Mouse (Mus musculus) ES-CJ7 (cell line): Measurements from ENCODE around the gene Rrad.
"Not testable (repeated sequence)": the region's sequence is repeated elsewhere in the genome, so short reads cannot be mapped to it uniquely, and the experiment has no call there.

Experiments
- DNase-seq: peaks from one replicate; pipeline ENCODE4 v3.0.0; 2011; ENCODE audit warnings: low read depth, low spot score

Gene Rrad

GRCm38 (mm10) chr8:104630981-104631663 is at the start of gene Rrad:
TSS of gene Rrad (minus strand) at chr8:104631327.
- peak; percentile 39 for DNase-seq

- DNase-seq, result no peak
These were observed 24.5 kb upstream of the Rrad start for GRCm38 (mm10) chr8:104655614-104656013.

- DNase-seq, result peak; percentile 97
These were observed 23.9 kb upstream of the Rrad start for GRCm38 (mm10) chr8:104654984-104655383.

- DNase-seq, result not testable (repeated sequence)
These were observed 13.1 kb upstream of the Rrad start for GRCm38 (mm10) chr8:104644187-104644586.

- no peak for DNase-seq
These were observed 11.2 kb upstream of the Rrad start for GRCm38 (mm10) chr8:104642324-104642654.

GRCm38 (mm10) chr8:104641426-104642323 is 10.5 kb upstream of the Rrad start, which contains the start of gene Ciao2b:
TSS of gene Ciao2b (minus strand) at chr8:104641965.
- peak; percentile 91 for DNase-seq

GRCm38 (mm10) chr8:104640831-104641370 is 9.8 kb upstream of the Rrad start:
- DNase-seq, result no peak

GRCm38 (mm10) chr8:104640241-104640640 is 9.1 kb upstream of the Rrad start:
- no peak for DNase-seq

GRCm38 (mm10) chr8:104638010-104638409 is 6.9 kb upstream of the Rrad start:
- no peak for DNase-seq

GRCm38 (mm10) chr8:104635004-104635710 is 4.0 kb upstream of the Rrad start:
- DNase-seq, result no peak

GRCm38 (mm10) chr8:104633156-104633744 is 2.1 kb upstream of the Rrad start:
- DNase-seq, result no peak

- no peak for DNase-seq
These were observed 1.4 kb upstream of the Rrad start for GRCm38 (mm10) chr8:104632486-104632885.

- DNase-seq, result no peak
These were observed 848 bp upstream of the Rrad start for GRCm38 (mm10) chr8:104631975-104632374.

GRCm38 (mm10) chr8:104630574-104630973 is 553 bp downstream of the Rrad start:
- no peak for DNase-seq

GRCm38 (mm10) chr8:104630111-104630479 is 1.0 kb downstream of the Rrad start:
- no peak for DNase-seq

GRCm38 (mm10) chr8:104629306-104630110 is 1.6 kb downstream of the Rrad start:
- DNase-seq, result no peak

GRCm38 (mm10) chr8:104628402-104628801 is 2.7 kb downstream of the Rrad start:
- no peak for DNase-seq

- DNase-seq, result no peak
These were observed 3.9 kb downstream of the Rrad start for GRCm38 (mm10) chr8:104627065-104627740.

- DNase-seq, result no peak
These were observed 7.0 kb downstream of the Rrad start, which contains the start of gene Cdh16 for GRCm38 (mm10) chr8:104624161-104624560. TSS of gene Cdh16 (minus strand) at chr8:104624396.

- DNase-seq, result no peak
These were observed 10.4 kb downstream of the Rrad start for GRCm38 (mm10) chr8:104620765-104621164.
